Mouse (Mus musculus): Measurements from ENCODE around the gene Dmrta2. TPM values are rescaled to one million over a fixed set of nuclear protein-coding genes. Genes with fewer than 3 reads are reported as not detected.

Dmrta2 gene
- polyA plus RNA-seq, 1 experiment from 2014 or later, result 0.05 TPM

- H3K4me3 ChIP-seq (ENCODE audit: low read depth, low read length), result peak overlapping the region; percentile 19
- DNase-seq, result peak; percentile 32
- ATAC-seq (ENCODE audit: insufficient read depth), result no peak
- H3K27me3 ChIP-seq (ENCODE audit: insufficient read depth, low read length), result peaks cover 99% of the 10 kb centered on the region
- no peaks in the 10 kb centered on the region for H3K9me3 ChIP-seq (ENCODE audit: low read depth, low read length)
- H3K4me1 ChIP-seq (ENCODE audit: insufficient read depth), result no peaks in the 10 kb centered on the region
- no peak overlapping the region for H3K9ac ChIP-seq
- TF ChIP-seq CTCF (IDR thresholded peaks at IDR 0.05; ENCODE audit: low read depth), result no peak
- H3K36me3 ChIP-seq (ENCODE audit: insufficient read depth), result no peaks in the 10 kb centered on the region
- H3K4me2 ChIP-seq, result peak overlapping the region; percentile 45
- no peak overlapping the region for H3K27ac ChIP-seq (ENCODE audit: low read depth)
- 2% methylated on average over 66 of the region's 66 CpGs for WGBS
Observed at GRCm38 (mm10) chr4:109979461-109980320, 1.8 kb downstream of the Dmrta2 start.

DNA sequence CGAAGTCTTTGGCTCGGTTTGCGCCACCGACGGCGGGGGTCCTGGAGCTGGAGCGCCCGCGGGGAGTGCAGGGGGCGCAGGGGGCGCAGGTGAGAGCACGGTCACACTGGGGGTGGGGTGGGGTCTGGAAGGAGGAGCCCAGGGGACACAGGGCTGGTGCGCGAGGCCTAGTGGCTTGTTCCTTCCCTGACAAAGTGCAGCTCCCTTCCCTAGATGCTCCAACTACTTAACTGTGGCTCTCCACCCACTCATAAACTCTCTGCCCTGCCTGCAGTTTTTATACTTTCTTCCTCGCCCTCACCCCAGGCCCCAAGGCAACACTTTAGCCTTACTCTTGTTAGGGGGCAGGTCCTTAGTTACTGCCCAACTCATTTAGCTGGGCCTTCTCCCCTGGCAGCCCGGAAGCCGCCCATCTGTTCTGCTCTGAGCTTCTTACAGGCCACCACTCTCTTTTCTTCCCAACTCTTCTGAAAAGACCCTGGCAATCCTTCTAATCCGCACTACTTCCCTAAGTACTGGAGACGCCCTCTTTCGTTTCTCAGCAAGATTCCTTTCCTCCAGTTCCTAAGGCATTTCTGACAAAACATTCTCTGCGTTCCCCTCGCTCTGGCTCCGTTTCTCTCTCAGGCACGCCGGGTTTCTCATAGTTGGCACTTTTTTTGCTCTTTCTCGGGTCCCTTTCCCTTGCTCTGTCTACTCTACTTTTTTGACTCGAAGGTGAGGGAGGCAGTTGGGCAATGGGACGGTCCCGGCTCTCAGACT, 2.6 kb downstream of the Dmrta2 start:
- Histone ChIP-seq H3K27me3 (ENCODE audit: insufficient read depth, low read length) (peaks cover 99% of the 10 kb centered on the region), H3K36me3 (ENCODE audit: insufficient read depth) (no peaks in the 10 kb centered on the region), H3K27ac (ENCODE audit: low read depth) (no peak overlapping the region), H3K9me3 (ENCODE audit: low read depth, low read length) (no peaks in the 10 kb centered on the region), H3K9ac (no peak overlapping the region), H3K4me2 (peak overlapping the region; percentile 45), H3K4me1 (ENCODE audit: insufficient read depth) (no peaks in the 10 kb centered on the region), H3K4me3 (ENCODE audit: low read depth, low read length) (peak overlapping the region; percentile 19; the same call in 1 of the 2 replicates)
- no peak for ATAC-seq (ENCODE audit: insufficient read depth)
- WGBS, result 7% methylated on average over 29 of the region's 29 CpGs
- TF ChIP-seq CTCF (IDR thresholded peaks at IDR 0.05; ENCODE audit: low read depth), result no peak
- DNase-seq, result peak; percentile 27

DNA sequence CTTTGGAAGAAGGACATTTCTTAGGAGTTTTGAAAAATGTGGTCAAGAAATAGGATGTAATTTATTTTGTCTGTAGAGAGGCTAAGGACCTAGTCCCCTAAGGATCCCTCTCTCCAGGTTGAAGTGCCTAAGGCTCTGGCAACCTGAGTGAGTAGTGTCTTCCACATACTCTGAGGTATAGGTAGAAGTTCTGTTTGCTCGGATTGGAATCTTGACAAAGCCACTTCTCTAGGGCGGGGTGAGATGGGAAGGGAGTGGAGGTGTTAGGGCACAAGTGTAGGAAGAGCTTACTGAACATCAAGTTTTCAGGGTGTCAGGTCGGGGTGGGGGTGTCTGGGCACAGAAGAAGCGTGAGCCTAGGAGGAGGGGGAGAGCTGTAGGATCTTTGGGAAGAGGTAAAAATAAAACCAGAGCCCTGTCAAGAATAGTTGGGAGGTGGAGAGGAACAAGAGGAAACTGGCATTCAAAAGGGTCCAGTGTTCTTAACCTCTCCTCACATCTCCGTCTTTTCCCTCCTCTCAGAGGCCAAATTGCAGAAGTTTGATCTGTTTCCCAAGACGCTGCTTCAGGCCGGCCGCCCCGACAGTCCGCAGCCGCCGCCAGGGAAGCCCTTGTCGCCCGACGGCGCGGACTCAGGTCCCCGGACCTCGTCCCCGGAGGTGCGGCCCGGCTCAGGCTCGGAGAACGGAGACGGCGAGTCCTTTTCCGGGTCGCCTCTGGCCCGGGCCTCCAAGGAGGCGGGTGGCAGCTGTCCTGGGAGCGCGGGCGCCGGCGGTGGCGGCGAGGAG, 3.4 kb downstream of the Dmrta2 start:
- Histone ChIP-seq H3K27ac (ENCODE audit: low read depth) (no peak overlapping the region), H3K9me3 (ENCODE audit: low read depth, low read length) (no peaks in the 10 kb centered on the region), H3K4me2 (peak overlapping the region; percentile 57), H3K4me3 (ENCODE audit: low read depth, low read length) (peak overlapping the region; percentile 32), H3K9ac (no peak overlapping the region), H3K27me3 (ENCODE audit: insufficient read depth, low read length) (peaks cover 99% of the 10 kb centered on the region), H3K36me3 (ENCODE audit: insufficient read depth) (no peaks in the 10 kb centered on the region), H3K4me1 (ENCODE audit: insufficient read depth) (no peaks in the 10 kb centered on the region)
- no peak for TF ChIP-seq CTCF (IDR thresholded peaks at IDR 0.05; ENCODE audit: low read depth)
- WGBS, result 3% methylated on average over 37 of the region's 37 CpGs
- ATAC-seq (ENCODE audit: insufficient read depth), result no peak
- no peak for DNase-seq

- 2% methylated on average over 81 of the region's 99 CpGs for WGBS
- H3K4me2 ChIP-seq, result peak overlapping the region; percentile 57
- peaks cover 99% of the 10 kb centered on the region for H3K27me3 ChIP-seq (ENCODE audit: insufficient read depth, low read length)
- no peaks in the 10 kb centered on the region for H3K4me1 ChIP-seq (ENCODE audit: insufficient read depth)
- 0 out of 2 replicates have a peak overlapping the region, but pooled peaks have one; percentile 20 for H3K9ac ChIP-seq
- no peaks in the 10 kb centered on the region for H3K9me3 ChIP-seq (ENCODE audit: low read depth, low read length)
- ATAC-seq (ENCODE audit: insufficient read depth) (0 out of 2 replicates have a peak, but pooled peaks have one; percentile 6), DNase-seq (peak; percentile 21)
- no peak for TF ChIP-seq CTCF (IDR thresholded peaks at IDR 0.05; ENCODE audit: low read depth)
- no peak overlapping the region for H3K27ac ChIP-seq (ENCODE audit: low read depth)
- H3K4me3 ChIP-seq (ENCODE audit: low read depth, low read length), result peak overlapping the region; percentile 32
- H3K36me3 ChIP-seq (ENCODE audit: insufficient read depth), result no peaks in the 10 kb centered on the region
Observed at GRCm38 (mm10) chr4:109981871-109982680, 4.2 kb downstream of the Dmrta2 start.

- Histone ChIP-seq H3K36me3 (ENCODE audit: insufficient read depth) (no peaks in the 10 kb centered on the region), H3K4me3 (ENCODE audit: low read depth, low read length) (peak overlapping the region; percentile 32), H3K9ac (no peak overlapping the region), H3K4me1 (ENCODE audit: insufficient read depth) (no peaks in the 10 kb centered on the region), H3K9me3 (ENCODE audit: low read depth, low read length) (no peaks in the 10 kb centered on the region), H3K27ac (ENCODE audit: low read depth) (no peak overlapping the region), H3K27me3 (ENCODE audit: insufficient read depth, low read length) (peaks cover 99% of the 10 kb centered on the region), H3K4me2 (peak overlapping the region; percentile 57)
- DNase-seq (no peak), ATAC-seq (ENCODE audit: insufficient read depth) (no peak)
- no peak for TF ChIP-seq CTCF (IDR thresholded peaks at IDR 0.05; ENCODE audit: low read depth)
- WGBS, result 7% methylated on average over 30 of the region's 30 CpGs
Observed at GRCm38 (mm10) chr4:109982681-109983265, 4.9 kb downstream of the Dmrta2 start.
